Mouse (Mus musculus) liver, postnatal 0 days (tissue): ENCODE data around the gene Pgpep1.

Experiments used
- CTCF ChIP-seq: sonication (generic); IDR thresholded peaks from 2 replicates; pipeline ENCODE4 v1.5.1; 2016; ENCODE audit warnings: antibody characterized with exemption, low read depth
- EP300 ChIP-seq: IDR thresholded peaks from 2 replicates; pipeline ENCODE4 v1.6.1; 2016; ENCODE audit warnings: antibody characterized with exemption, low read depth, mild to moderate bottlenecking

- TF ChIP-seq EP300: no peak
- TF ChIP-seq CTCF: no peak
Measured at GRCm38 (mm10) chr8:70656193-70656790, 3.9 kb downstream of the Pgpep1 start.
